Mouse (Mus musculus): ENCODE measurements at regions not wholly inside any gene's neighbourhood (a gene's known extent, or its start where the extent isn't known, plus 50 kb on each side); places are given as distances from the start of the nearest gene placed in this dataset.

DNA sequence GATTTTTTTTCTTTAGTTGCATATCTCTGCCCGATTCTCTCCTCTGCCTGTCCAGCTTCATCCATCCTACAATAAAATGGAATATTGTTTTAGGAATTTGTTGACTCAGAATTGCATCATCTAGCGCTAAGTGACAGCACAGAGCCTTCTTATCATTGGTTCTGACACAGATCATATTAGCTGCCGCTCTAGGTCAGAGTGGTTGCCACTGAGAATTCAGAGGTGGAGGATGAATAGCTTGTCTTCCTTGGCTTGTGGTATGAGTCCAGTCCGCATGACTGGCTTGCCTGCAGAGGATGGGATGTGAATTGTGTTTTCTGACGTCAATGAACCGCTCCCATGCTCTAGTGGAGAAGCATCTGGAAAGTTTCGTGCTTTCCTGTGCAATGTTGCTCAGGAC, 462.3 kb upstream of the Cd180 start:
- TF ChIP-seq EP300 (IDR thresholded peaks at IDR 0.05) (no peak; the same call in 1 of the 2 replicates), CTCF (IDR thresholded peaks at IDR 0.05) (no peak)
